Mouse (Mus musculus) left cerebral cortex, adult 18-20 months (tissue): ENCODE measurements around the gene Tmem211. TPM values are rescaled to one million over a fixed set of nuclear protein-coding genes. Genes with fewer than 3 reads are reported as not detected.

Experiments used
- DNase-seq, 2 experiments: peaks; one replicate each; pipeline ENCODE4 v3.0.0; 2021 to 2022; ENCODE audit warnings: low spot score in 2 of 2, mixed read lengths in 1 of 2
- total RNA-seq, 2 experiments: library from RNA; stranded (reverse); gene quantifications; 2 replicates each; pipeline ENCODE4 v1.2.3; 2021

Tmem211 gene
- total RNA-seq, 2 experiments from 2014 or later, result not detected

- DNase-seq, result no peak
Measured at GRCm38 (mm10) chr5:113212156-113212835, 14.4 kb upstream of the Tmem211 start.

- no peak for DNase-seq
Measured at GRCm38 (mm10) chr5:113214041-113214440, 12.7 kb upstream of the Tmem211 start.

GRCm38 (mm10) chr5:113214455-113214854, 12.3 kb upstream of the Tmem211 start:
- no peak for DNase-seq

GRCm38 (mm10) chr5:113215610-113216011, 11.1 kb upstream of the Tmem211 start:
- peak; percentile 42 to 49 for DNase-seq

GRCm38 (mm10) chr5:113216328-113216960, 10.3 kb upstream of the Tmem211 start:
- peak; percentile 22 to 49 for DNase-seq

GRCm38 (mm10) chr5:113217076-113217475, 9.6 kb upstream of the Tmem211 start:
- no peak for DNase-seq

GRCm38 (mm10) chr5:113218617-113219235, 8.0 kb upstream of the Tmem211 start:
- no peak for DNase-seq

GRCm38 (mm10) chr5:113219450-113219849, 7.3 kb upstream of the Tmem211 start:
- no peak for DNase-seq

- no peak for DNase-seq
Measured at GRCm38 (mm10) chr5:113219876-113220275, 6.8 kb upstream of the Tmem211 start.

GRCm38 (mm10) chr5:113220383-113221146, 6.1 kb upstream of the Tmem211 start:
- no peak for DNase-seq

- DNase-seq, result peak; percentile 76 to 78
Measured at GRCm38 (mm10) chr5:113221147-113221865, 5.4 kb upstream of the Tmem211 start, which contains the start of gene 2900026A02Rik. TSS of gene 2900026A02Rik (minus strand) at chr5:113221236.

- DNase-seq, result no peak
Measured at GRCm38 (mm10) chr5:113223888-113224287, 2.8 kb upstream of the Tmem211 start.

- no peak for DNase-seq
Measured at GRCm38 (mm10) chr5:113225271-113225670, 1.4 kb upstream of the Tmem211 start.

GRCm38 (mm10) chr5:113225686-113226435, 848 bp upstream of the Tmem211 start:
- DNase-seq, result no peak

GRCm38 (mm10) chr5:113230196-113230595, 3.5 kb downstream of the Tmem211 start:
- DNase-seq, result no peak

- DNase-seq, result no peak
Measured at GRCm38 (mm10) chr5:113249263-113249930, 22.7 kb downstream of the Tmem211 start.

GRCm38 (mm10) chr5:113250806-113251205, 24.1 kb downstream of the Tmem211 start:
- DNase-seq, result peak in 1 of 2 experiments; percentile 19

- no peak for DNase-seq
Measured at GRCm38 (mm10) chr5:113265637-113266036, 38.9 kb downstream of the Tmem211 start.

GRCm38 (mm10) chr5:113268246-113268645, 41.5 kb downstream of the Tmem211 start:
- DNase-seq, result no peak
